Mouse (Mus musculus): ENCODE data around the gene Camkk1. TPM values are rescaled to one million over a fixed set of nuclear protein-coding genes. Genes with fewer than 3 reads are reported as not detected.

The Camkk1 gene
- polyA plus RNA-seq, 1 experiment from 2014 or later = 3.7 TPM

DNA sequence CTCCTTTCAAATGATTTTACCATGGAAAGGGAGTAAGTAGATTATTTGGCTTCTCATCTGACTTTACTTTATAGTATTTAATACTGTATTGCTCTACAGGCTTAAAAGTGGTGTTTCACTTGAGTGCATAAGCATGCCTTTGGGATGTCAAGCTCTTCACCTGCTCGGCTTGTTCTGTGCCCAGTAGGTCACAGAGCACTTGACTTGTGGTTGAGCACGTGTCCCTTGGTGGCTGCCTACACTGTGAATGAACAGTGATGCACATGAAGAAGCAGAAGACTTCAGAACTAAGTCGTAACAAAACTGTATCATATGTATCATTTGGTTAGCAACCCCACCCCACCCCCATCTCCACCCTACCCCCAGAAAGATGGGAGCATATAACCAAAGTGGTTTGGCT lies 61.5 kb downstream of the Camkk1 start:
- no peak overlapping the region for H3K9ac ChIP-seq (ENCODE audit: low read depth, low read length)
- H3K4me1 ChIP-seq (replicated peaks; ENCODE audit: control insufficient read depth, insufficient read depth, low read length) = no peaks in the 10 kb centered on the region
- no peak overlapping the region for H3K4me3 ChIP-seq (ENCODE audit: low read depth, low read length)
- DNase-seq (ENCODE audit: low spot score) (no peak), ATAC-seq (ENCODE audit: low FRiP score) (no peak)
- H3K27ac ChIP-seq (ENCODE audit: low read depth, low read length) = no peak overlapping the region
- H3K4me2 ChIP-seq (replicated peaks; ENCODE audit: low read depth, low read length) = no peak overlapping the region
- H3K27me3 ChIP-seq (ENCODE audit: control insufficient read depth, insufficient read depth, low read length) = no peaks in the 10 kb centered on the region
- 90% methylated on average over 3 of the region's 3 CpGs for WGBS
- no peaks in the 10 kb centered on the region for H3K36me3 ChIP-seq (ENCODE audit: control insufficient read depth, insufficient read depth, low read length)
- no peaks in the 10 kb centered on the region for H3K9me3 ChIP-seq (ENCODE audit: control insufficient read depth, low read length)

DNA sequence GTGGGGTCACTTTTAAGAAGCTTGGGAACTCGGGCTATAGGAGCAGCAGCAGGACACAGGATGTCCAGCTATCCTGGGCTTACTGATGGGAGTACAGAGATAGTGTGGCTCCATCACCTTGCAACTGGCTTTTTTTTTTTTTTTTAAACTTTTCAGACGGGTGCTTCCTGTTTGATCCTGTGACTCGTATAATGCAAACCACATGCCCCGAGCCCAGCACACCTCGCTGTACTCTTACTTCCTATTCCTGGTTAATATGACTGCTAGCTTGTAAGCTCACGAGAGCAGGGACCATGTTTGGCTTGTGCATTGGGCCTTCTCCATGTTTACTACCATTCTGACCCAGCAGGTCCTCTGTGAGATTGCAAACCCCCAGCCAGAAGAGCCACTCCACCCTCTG lies 65.5 kb downstream of the Camkk1 start:
- Histone ChIP-seq H3K27me3 (ENCODE audit: control insufficient read depth, insufficient read depth, low read length) (no peaks in the 10 kb centered on the region), H3K9me3 (ENCODE audit: control insufficient read depth, low read length) (no peaks in the 10 kb centered on the region), H3K4me1 (replicated peaks; ENCODE audit: control insufficient read depth, insufficient read depth, low read length) (no peaks in the 10 kb centered on the region), H3K27ac (ENCODE audit: low read depth, low read length) (no peak overlapping the region), H3K36me3 (ENCODE audit: control insufficient read depth, insufficient read depth, low read length) (no peaks in the 10 kb centered on the region), H3K4me2 (replicated peaks; ENCODE audit: low read depth, low read length) (no peak overlapping the region), H3K4me3 (ENCODE audit: low read depth, low read length) (no peak overlapping the region), H3K9ac (ENCODE audit: low read depth, low read length) (no peak overlapping the region)
- DNase-seq (ENCODE audit: low spot score) (no peak), ATAC-seq (ENCODE audit: low FRiP score) (no peak)
- 74% methylated on average over 6 of the region's 6 CpGs for WGBS

DNA sequence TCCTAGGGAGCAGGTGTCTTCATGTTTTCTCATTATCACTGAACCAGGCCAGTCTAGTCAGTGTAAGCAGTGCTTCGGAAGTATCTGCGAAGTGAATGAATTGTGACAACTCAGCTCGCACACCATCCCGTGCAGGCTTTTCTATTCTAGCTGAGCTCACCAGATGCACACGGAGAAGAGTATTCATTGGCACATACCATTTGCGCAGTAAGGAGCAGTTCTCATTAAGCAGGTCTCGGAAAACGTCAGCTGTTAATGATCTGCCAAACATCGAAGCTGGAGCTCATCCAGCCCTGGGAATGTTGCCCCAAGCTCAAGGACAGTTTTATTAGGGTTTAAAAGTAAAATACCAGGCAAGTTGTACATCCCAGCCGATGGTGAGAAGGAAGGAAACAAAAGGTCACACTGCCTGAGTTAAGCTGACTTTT lies 66.0 kb downstream of the Camkk1 start:
- ATAC-seq (ENCODE audit: low FRiP score) = no peak
- no peak overlapping the region for H3K27ac ChIP-seq (ENCODE audit: low read depth, low read length)
- no peaks in the 10 kb centered on the region for H3K36me3 ChIP-seq (ENCODE audit: control insufficient read depth, insufficient read depth, low read length)
- DNase-seq (ENCODE audit: low spot score) = no peak
- no peak overlapping the region for H3K4me2 ChIP-seq (replicated peaks; ENCODE audit: low read depth, low read length)
- H3K27me3 ChIP-seq (ENCODE audit: control insufficient read depth, insufficient read depth, low read length) = no peaks in the 10 kb centered on the region
- 90% methylated on average over 10 of the region's 10 CpGs for WGBS
- no peak overlapping the region for H3K4me3 ChIP-seq (ENCODE audit: low read depth, low read length)
- no peaks in the 10 kb centered on the region for H3K9me3 ChIP-seq (ENCODE audit: control insufficient read depth, low read length)
- no peak overlapping the region for H3K9ac ChIP-seq (ENCODE audit: low read depth, low read length)
- H3K4me1 ChIP-seq (replicated peaks; ENCODE audit: control insufficient read depth, insufficient read depth, low read length) = no peaks in the 10 kb centered on the region

DNA sequence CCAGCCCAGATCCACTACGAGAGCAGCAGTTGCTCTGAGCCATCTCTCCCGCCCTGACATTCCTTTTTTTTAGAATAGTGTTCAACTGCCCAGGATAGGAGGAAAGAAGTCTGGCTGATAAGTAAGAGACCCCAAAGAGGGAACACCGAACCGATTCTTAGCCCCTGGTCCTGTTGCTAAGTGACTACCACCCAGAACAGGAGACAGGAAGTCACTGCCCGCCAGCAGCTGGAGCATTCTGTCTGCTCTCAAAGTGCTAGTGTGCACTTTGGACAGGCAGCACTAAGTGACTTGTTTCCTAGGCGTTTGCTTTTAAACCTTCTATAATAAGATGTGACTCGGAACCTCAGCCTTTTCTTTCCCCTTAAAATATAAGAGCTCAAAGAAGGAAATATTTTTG lies 66.6 kb downstream of the Camkk1 start:
- no peak overlapping the region for H3K4me3 ChIP-seq (ENCODE audit: low read depth, low read length)
- H3K9me3 ChIP-seq (ENCODE audit: control insufficient read depth, low read length) = no peaks in the 10 kb centered on the region
- no peak overlapping the region for H3K27ac ChIP-seq (ENCODE audit: low read depth, low read length)
- H3K36me3 ChIP-seq (ENCODE audit: control insufficient read depth, insufficient read depth, low read length) = no peaks in the 10 kb centered on the region
- no peaks in the 10 kb centered on the region for H3K4me1 ChIP-seq (replicated peaks; ENCODE audit: control insufficient read depth, insufficient read depth, low read length)
- 93% methylated on average over 7 of the region's 7 CpGs for WGBS
- no peak for ATAC-seq (ENCODE audit: low FRiP score)
- H3K27me3 ChIP-seq (ENCODE audit: control insufficient read depth, insufficient read depth, low read length) = no peaks in the 10 kb centered on the region
- H3K4me2 ChIP-seq (replicated peaks; ENCODE audit: low read depth, low read length) = no peak overlapping the region
- H3K9ac ChIP-seq (ENCODE audit: low read depth, low read length) = no peak overlapping the region
- no peak for DNase-seq (ENCODE audit: low spot score)

DNA sequence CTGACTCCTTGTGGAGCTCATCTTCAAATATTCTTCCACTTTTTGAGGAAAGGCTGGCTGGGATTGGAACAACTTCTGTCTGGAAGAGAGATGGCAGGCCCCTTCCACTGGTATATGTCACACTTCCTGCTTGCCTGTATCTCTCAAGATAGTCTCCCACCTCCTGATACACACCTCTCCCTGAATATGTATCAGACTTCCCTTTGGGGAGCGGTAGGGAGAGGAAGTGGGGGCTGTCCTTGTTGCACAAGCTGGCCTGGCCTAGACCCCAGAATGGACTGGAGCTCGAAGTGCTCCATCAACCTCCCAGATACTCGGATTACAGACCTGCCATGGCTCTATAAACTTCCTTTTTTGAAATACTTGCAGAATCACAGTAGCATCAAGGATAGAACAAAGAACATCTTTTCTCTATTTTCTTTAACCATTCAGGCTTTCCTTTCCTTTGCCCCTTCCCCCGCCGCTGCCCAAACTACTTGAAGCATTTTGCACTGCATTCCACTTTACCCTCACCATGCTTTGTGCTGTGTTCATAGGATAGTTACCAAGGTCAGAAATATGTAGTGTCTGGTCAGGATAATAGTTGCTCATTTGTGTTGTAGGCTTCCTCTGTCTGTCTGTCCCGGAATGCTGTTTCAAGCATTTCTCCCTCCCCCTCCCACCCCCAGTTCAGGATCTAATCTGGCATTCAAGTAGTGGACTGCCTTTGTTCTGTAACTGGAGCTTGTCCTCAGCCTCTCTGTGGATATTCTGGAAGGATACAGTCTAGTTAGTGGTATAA lies 69.1 kb downstream of the Camkk1 start:
- Histone ChIP-seq H3K4me1 (replicated peaks; ENCODE audit: control insufficient read depth, insufficient read depth, low read length) (no peaks in the 10 kb centered on the region), H3K36me3 (ENCODE audit: control insufficient read depth, insufficient read depth, low read length) (no peaks in the 10 kb centered on the region), H3K9ac (ENCODE audit: low read depth, low read length) (no peak overlapping the region), H3K9me3 (ENCODE audit: control insufficient read depth, low read length) (no peaks in the 10 kb centered on the region), H3K27me3 (ENCODE audit: control insufficient read depth, insufficient read depth, low read length) (no peaks in the 10 kb centered on the region), H3K27ac (ENCODE audit: low read depth, low read length) (no peak overlapping the region), H3K4me3 (ENCODE audit: low read depth, low read length) (no peak overlapping the region), H3K4me2 (replicated peaks; ENCODE audit: low read depth, low read length) (no peak overlapping the region)
- WGBS = 77% methylated on average over 6 of the region's 6 CpGs
- DNase-seq (ENCODE audit: low spot score) (no peak), ATAC-seq (ENCODE audit: low FRiP score) (no peak)

DNA sequence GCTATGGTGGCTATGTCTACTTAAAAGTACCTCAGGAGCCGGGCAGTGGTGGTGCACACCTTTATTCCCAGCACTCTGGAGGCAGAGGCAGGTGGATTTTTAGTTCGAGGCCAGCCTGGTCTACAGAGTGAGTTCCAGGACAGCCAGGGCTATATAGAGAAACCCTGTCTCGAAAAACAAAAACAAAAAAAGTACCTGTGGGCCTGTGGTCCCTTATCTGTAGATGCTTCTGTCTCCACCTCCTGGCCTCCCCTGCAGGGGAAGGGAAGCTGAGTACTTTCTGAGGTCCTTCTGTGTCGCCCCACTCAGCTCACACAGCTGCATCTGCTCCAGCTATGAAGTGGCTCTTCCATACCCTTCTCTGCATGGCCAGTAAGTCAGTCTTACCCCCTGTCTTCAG lies 71.5 kb downstream of the Camkk1 start, which contains the start of gene Itgae:
Gene Itgae, plus strand, starts transcription at position 301 of the 400 bp plus-strand sequence.
- H3K27me3 ChIP-seq (ENCODE audit: control insufficient read depth, insufficient read depth, low read length) = no peaks in the 10 kb centered on the region
- ATAC-seq (ENCODE audit: low FRiP score) = no peak
- DNase-seq (ENCODE audit: low spot score) = no peak
- no peaks in the 10 kb centered on the region for H3K36me3 ChIP-seq (ENCODE audit: control insufficient read depth, insufficient read depth, low read length)
- no peak within 1 kb of the TSS for H3K4me2 ChIP-seq (replicated peaks; ENCODE audit: low read depth, low read length)
- H3K4me3 ChIP-seq (ENCODE audit: low read depth, low read length) = no peak within 1 kb of the TSS
- no peaks in the 10 kb centered on the region for H3K9me3 ChIP-seq (ENCODE audit: control insufficient read depth, low read length)
- H3K4me1 ChIP-seq (replicated peaks; ENCODE audit: control insufficient read depth, insufficient read depth, low read length) = no peaks in the 10 kb centered on the region
- 80% methylated on average over 4 of the region's 4 CpGs for WGBS
- H3K27ac ChIP-seq (ENCODE audit: low read depth, low read length) = no peak within 1 kb of the TSS
- no peak within 1 kb of the TSS for H3K9ac ChIP-seq (ENCODE audit: low read depth, low read length)

DNA sequence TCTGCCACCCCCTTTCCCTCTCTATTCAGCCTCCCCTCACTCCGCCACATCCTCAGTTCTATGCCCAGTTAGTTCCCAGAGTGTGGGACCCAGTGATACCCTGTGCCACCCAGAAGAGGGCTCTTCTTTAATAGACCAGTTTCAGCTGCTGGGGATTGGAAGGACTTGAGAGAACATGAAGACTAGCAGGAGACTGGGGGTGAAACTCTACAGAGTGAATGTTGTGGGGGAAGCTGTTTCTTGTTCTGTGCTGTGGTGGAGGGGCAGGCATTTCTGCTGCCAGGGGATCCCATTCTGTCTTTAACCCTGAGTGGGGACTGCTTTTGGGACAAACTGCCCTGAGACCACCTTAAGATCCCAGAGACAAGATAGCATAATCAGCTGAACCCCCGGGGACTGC lies 72.0 kb downstream of the Camkk1 start:
- ATAC-seq (ENCODE audit: low FRiP score) = no peak
- no peak for DNase-seq (ENCODE audit: low spot score)
- Histone ChIP-seq H3K36me3 (ENCODE audit: control insufficient read depth, insufficient read depth, low read length) (no peaks in the 10 kb centered on the region), H3K27ac (ENCODE audit: low read depth, low read length) (no peak overlapping the region), H3K9me3 (ENCODE audit: control insufficient read depth, low read length) (no peaks in the 10 kb centered on the region), H3K4me3 (ENCODE audit: low read depth, low read length) (no peak overlapping the region), H3K27me3 (ENCODE audit: control insufficient read depth, insufficient read depth, low read length) (no peaks in the 10 kb centered on the region), H3K9ac (ENCODE audit: low read depth, low read length) (no peak overlapping the region), H3K4me2 (replicated peaks; ENCODE audit: low read depth, low read length) (no peak overlapping the region), H3K4me1 (replicated peaks; ENCODE audit: control insufficient read depth, insufficient read depth, low read length) (no peaks in the 10 kb centered on the region)
- 83% methylated on average over 2 of the region's 2 CpGs for WGBS

Other genes with a start within 250 kb of the Camkk1 start
- 3.4 and 4.5 TPM in 2 replicates for gene Cyb5d2, start 222.9 kb upstream of the Camkk1 start, polyA plus RNA-seq (2014; fragmentation: Nextera tagmentation; extraction: Ambion mirVana)
- 8.0 and 14.0 TPM in 2 replicates for gene Zzef1, start 222.8 kb upstream of the Camkk1 start, polyA plus RNA-seq (2014; fragmentation: Nextera tagmentation; extraction: Ambion mirVana)
- gene Atp2a3, start 57.8 kb upstream of the Camkk1 start, polyA plus RNA-seq (2014; fragmentation: Nextera tagmentation; extraction: Ambion mirVana) = 0.68 and 1.4 TPM in 2 replicates
- gene P2rx1, start 19.9 kb upstream of the Camkk1 start, polyA plus RNA-seq (2014; fragmentation: Nextera tagmentation; extraction: Ambion mirVana) = 1.4 and 2.4 TPM in 2 replicates
- 12.0 and 12.5 TPM in 2 replicates for gene Ncbp3, start 28.8 kb downstream of the Camkk1 start, polyA plus RNA-seq (2014; fragmentation: Nextera tagmentation; extraction: Ambion mirVana)
- 0.15 and 0.20 TPM in 2 replicates for gene Itgae, start 71.6 kb downstream of the Camkk1 start, polyA plus RNA-seq (2014; fragmentation: Nextera tagmentation; extraction: Ambion mirVana)
- 13.9 and 14.2 TPM in 2 replicates for gene Haspin, start 119.3 kb downstream of the Camkk1 start, polyA plus RNA-seq (2014; fragmentation: Nextera tagmentation; extraction: Ambion mirVana)
- 0.45 TPM in 2 replicates for gene P2rx5, start 141.4 kb downstream of the Camkk1 start, polyA plus RNA-seq (2014; fragmentation: Nextera tagmentation; extraction: Ambion mirVana)
- 132 and 134 TPM in 2 replicates for gene Emc6, start 158.0 kb downstream of the Camkk1 start, polyA plus RNA-seq (2014; fragmentation: Nextera tagmentation; extraction: Ambion mirVana)
- 221 and 223 TPM in 2 replicates for gene Tax1bp3, start 158.1 kb downstream of the Camkk1 start, polyA plus RNA-seq (2014; fragmentation: Nextera tagmentation; extraction: Ambion mirVana)
- gene Ctns, start 180.0 kb downstream of the Camkk1 start, polyA plus RNA-seq (2014; fragmentation: Nextera tagmentation; extraction: Ambion mirVana) = 19.1 and 25.2 TPM in 2 replicates
- gene Shpk, start 180.5 kb downstream of the Camkk1 start, polyA plus RNA-seq (2014; fragmentation: Nextera tagmentation; extraction: Ambion mirVana) = 0.99 and 1.2 TPM in 2 replicates
- 0.13 TPM in 1 of 2 replicates, not detected in the other for gene Trpv1, start 215.3 kb downstream of the Camkk1 start, polyA plus RNA-seq (2014; fragmentation: Nextera tagmentation; extraction: Ambion mirVana)
- 0.03 TPM in 1 of 2 replicates, not detected in the other for gene Trpv3, start 248.4 kb downstream of the Camkk1 start, polyA plus RNA-seq (2014; fragmentation: Nextera tagmentation; extraction: Ambion mirVana)